Mouse (Mus musculus) cerebellum, adult 9-11 months (tissue): ENCODE measurements around the gene Prss28.

Source experiments
- DNase-seq: peaks from one replicate; pipeline ENCODE4 v3.0.0; 2022

Gene Prss28

DNA sequence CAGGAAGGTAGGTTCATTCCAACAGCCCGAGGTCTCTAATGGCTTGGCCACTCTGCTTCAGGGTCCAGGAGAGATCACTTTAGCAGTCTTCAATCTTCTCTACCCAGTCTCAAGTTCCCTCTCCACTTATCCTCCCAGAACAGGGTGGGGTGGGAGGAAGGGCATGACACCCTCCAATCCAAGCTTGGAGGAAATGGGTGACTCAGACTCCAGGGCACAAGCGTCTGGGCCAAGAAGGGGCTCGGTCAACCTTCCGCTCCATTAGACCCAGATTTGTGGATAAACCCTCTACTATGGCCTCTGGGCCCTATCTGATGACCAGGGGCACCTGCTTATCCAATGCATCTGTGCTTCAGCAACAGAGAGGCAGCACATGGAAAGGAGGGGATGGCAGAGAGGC is 37.0 kb downstream of the Prss28 start, which contains the start of gene Tpsab1:
Gene Tpsab1, minus strand, starts transcription at position 101 of the 400 bp plus-strand sequence.
- no peak for DNase-seq

- DNase-seq = no peak
These were observed 52.8 kb downstream of the Prss28 start for GRCm38 (mm10) chr17:25361291-25361690.
